Mouse (Mus musculus) adipocyte (in vitro differentiated cells): Measurements from ENCODE around the gene Pafah2.
A peak's percentile ranks its signal among the peaks of the same experiment; 100 is the strongest.

Source experiments
- DNase-seq: peaks from one replicate; pipeline ENCODE4 v3.0.0-alpha.2; 2016; ENCODE audit warnings: low spot score

Gene Pafah2

DNA sequence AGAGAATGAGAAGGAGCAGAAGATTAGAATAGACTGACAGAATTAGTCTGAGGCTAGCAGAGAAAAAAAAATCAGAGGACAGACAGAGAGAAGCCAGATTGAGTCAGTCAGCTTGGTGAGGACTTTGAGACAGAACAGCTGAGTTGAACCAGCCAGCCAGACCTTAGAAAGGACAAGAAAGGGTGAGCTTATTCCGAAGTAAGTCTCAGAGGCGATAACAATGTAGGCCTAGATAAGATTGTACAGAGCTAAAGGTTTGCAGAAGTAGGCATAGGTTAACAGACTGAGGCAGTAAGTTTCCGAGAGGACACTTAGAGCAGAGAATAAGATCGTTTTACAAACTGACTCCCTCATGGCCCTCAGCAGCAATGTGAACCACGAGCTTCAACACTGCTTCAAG is 65.1 kb downstream of the Pafah2 start:
- DNase-seq = no peak

DNA sequence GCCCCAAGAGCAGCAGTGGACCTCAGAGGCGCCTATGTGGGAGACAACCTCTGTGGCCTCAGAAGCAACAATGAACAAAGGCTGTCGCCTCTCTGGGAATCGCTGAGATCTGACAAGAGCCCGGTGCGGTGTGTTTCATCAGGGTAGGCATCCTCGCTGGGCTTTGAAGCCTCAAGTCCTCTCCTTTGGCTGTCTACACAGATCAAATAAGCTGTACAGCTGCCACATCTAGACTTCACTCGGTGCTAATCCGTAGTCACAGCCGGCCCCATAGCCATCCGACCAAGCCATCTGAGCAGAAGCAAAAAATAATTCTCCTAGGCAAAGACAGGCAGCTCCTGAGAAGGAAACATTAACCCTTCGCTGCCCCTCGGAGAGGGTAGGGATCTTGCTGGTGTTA is 69.7 kb downstream of the Pafah2 start:
- DNase-seq = no peak

DNA sequence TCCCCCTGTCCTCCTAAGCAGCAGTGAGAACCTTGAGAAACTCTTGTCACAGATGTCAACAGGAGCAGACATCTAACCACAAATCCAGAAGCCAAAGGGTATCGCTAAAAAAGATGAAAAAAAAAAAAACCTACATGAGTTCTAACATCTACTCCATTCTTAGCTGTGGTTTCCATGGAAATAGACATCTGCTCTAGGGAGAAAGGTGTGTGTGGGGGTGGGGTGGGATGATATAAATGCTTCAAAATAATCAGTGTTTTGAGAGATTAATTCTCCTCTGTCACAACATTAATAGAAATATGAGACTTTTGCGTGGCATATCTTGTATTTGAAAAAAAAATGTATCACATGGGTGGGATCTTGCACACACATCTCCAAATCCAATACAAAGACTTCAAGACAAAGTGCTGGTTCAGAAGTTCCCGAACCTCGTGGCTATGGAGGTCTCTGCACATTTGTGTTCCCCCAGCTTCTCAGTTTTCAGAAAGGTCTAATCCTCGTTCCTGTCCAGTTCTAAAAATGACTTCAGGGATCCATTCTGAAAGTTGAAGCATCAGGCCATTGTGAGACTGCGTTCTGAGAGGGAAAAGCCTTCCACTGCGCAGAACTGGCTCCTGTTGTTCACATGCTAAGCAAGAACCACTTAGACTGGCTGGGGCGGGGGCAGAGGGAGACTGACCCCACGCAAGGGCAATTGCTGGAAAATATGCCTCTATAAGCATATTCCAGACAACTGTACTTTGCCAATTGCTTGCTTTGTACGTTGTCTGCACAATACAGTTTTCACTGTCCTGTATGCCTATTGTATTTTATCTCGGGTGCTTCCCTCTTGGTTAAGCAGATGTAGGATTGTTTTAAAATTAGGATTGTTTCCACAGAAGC is 70.5 kb downstream of the Pafah2 start:
- no peak for DNase-seq

DNA sequence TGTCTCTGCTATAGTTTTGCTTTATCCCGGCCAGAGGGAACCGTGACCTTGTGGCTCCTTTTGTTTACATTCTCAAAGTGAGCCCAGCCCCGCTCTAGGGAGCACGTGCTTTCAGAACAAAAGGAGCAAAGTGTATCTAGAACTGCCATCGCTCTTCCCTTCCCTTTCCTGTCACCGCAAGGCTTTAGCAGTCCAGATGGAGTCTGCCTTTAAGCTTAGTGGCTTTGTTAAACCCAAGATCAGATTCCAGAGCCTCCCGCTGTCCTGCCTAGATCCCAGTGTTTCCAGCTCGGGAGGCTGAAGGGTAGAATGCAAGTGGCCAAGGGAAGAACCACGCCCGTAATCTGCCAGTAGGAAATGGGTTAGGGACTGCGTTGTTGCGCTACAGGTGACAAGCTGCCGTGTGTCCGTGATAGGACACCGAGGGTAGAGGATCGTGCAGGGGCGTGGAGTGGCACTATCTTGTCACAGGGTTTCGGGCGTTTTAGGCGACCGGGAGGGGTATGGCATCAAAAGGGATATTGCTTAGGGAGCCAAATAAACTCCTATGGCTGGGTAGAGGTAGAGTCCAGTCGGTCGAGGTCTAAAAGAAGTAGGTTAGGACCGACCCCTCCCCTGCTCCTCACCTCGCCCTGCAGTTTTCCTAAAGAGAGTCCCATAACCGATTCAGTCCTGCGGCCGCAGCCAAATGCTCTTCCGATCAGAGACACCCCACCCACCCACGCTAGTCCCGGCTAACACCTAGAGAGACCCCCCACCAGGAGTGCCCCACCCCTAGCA is 71.5 kb downstream of the Pafah2 start:
- no peak for DNase-seq

DNA sequence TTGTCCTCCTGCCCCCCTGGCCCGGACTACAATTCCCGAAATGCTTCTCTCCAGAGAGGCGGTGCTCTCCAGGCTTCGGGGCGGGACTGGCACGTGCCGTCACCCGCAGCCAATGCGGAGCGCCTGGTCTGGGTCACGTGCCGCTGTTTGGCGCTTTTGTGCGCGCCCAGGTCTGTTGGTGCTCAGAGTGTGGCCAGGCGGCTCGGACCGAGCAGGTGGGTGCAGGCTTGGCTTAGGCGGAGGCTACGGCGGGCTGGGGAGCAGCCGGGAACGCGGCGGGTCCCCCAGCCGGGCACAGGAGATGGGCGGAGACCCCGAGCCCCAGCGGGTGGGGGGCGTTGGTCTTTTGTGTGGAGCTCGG is 72.1 kb downstream of the Pafah2 start, which contains the start of gene Stmn1:
Gene Stmn1, plus strand, starts transcription at position 106 of the 361 bp plus-strand sequence.
- peak; percentile 91 for DNase-seq

DNA sequence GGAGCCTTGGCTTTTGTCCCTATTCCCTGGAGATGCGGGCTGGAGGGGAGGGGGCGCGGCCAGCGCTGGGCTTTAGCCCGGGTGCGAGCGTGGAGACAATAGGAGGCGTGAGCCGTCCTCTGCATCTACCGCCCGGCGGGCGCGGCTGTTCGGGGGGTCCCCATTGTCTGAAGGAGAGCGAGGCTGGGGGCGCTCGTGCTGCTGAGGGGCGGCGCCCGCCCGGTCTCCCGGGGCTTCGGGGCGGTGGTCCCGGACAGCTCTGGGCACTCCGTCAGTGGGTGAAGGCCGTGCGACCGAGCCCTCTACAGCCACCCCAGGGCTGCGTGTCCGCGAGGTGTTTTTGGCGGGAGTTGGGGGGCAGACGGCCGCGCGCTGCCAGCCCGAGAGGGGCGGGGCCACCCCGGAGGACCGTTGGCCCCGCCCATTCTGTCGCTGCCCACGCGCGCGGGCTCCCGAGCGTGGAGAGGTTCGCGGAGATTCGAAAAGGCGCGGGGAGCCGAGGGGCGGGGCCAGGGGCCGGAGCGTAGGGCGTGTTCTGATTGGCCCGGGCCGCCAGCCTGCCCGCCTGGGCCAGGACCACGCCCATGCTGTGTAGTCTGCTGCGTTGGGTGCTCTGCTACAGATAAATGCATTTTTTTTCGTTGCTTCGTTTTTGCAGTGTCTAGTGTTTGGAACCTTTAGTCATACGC is 72.6 kb downstream of the Pafah2 start:
- peak; percentile 85 for DNase-seq

DNA sequence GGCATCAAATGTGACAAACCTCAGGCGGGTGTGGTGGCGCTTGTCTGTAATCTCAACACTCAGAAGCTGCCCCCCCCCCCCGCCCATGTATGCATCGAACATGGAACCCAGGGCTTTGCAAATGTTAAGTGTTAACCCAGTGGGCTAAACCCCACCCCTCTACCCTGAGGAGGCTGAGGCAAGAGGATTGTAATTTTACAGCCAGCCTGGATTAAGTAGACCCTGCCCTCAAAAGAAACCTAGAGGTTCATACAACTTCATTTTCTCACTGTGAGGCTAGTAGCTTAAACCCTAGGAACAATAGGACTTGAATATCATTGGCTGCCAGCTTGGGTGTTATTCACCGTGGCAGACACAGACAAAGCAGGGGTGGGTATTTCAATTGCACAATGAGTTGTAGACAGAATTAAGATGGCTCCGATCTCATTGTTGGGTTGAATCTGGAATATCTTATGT is 73.2 kb downstream of the Pafah2 start:
- no peak for DNase-seq

DNA sequence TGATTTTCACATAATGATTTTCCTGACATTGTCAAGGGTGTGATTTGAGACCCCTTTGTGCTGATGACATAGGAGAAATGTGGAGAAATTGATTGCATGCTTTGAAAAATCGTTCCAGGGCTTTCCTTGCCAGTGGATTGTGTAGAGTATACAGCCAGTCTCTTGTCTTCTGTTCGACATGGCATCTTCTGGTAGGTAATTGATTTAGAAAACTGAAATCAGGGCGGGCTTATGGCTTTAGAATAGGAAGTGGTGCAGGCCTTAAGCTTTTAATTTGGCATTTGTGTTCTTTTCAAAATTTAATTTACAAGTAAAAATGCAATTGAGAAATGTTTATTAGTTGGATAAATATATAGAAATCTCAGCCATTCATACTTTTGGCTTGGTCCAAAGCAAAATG is 73.9 kb downstream of the Pafah2 start:
- DNase-seq = no peak

DNA sequence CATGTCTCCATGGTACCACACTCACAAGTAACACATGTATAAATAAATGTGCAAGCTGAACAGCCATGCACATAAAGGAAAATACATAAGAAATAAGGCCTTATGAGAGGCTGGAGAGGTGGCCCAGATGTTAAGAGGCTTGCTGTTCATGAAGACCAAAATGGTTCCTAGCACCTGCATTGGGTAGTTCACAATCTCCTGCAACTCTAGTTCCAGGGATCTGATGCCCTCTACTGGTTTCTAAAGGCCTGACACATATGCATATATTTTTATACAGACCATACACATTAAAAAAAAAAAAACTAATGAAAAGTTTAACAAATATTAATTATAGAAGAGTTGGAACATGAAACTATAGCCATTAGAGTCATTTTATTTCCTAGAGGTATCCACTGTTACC is 75.3 kb downstream of the Pafah2 start:
- DNase-seq = no peak

DNA sequence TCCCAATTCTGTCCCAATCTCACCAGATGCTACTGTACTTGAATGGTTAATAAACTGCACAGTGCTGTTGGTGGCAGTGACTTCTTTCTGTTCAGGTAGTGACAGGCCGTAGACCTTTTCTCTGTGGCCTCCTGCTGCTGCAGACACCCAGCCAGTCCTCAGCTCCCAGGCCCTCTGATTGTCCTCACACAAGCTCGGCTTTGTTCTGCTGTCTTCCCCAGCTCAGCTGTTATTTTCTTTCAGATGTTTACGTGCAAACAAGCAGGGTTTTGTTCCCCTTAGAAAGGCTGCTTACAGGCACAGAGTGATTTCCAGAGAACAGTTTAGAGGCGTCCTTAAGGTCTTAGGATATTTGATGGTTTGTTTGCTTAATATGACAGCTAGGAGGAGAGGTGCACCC is 77.6 kb downstream of the Pafah2 start:
- no peak for DNase-seq

DNA sequence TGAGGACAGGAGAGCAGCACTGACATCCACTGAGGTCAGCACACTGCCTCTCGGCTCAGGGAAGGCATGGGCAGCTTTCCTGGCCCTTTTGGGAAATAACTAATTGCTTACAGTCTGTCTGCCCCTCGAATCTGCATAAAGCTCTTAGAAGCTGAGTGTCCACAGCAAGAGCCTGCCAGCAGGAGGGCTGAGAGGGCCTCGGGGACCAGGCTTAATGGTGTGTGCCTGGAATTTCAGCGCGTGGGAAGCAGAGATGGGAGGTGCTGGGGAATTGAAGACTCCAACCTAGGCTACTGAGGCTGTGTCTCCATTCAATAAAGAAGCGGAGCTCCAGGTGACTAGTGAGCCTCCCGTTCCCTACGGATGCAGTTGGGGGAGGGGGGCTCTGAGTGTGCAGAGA is 78.1 kb downstream of the Pafah2 start:
- DNase-seq = no peak

DNA sequence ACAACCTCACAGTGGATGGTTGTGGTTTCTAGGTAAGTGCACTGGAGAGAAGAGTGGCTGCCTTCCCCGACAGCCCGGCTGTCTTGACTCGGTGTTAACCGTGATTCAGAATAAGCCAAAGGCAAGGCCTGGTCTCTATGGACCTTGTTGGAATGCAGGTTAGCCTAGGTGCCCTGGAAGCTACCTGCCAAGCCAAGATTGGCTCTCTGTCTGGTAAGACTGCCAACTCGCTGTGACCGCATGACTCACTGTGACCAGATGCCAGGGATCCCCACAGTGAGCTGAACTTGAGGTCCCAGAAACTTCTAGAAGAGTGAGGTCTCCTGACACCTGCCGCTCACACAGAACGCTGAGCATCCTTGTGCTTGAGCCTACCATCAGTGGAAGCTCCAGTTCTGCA is 80.8 kb downstream of the Pafah2 start:
- DNase-seq = no peak
